8 mouse cellular contexts compared by ENCODE assay signal in the genomic region with DNA sequence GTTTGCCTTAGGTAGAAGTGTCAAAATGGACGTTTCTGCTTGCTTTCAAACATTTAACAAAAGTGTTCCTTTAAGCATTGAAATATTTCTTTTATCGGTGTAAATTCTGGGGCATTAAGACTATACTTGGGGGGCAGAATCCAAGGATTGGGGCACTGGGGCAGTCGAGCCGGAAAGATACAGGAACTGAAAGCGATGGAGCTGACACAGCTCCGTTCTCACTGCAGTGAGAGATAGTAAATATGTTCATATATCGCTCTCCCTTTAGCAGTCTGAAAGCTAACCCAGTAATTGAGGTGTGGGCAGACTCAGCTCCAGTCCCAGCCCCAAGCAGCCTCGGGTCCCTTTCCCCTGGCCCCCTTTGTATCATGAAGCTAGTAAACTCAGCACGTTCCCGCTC. TPM values are rescaled to one million over a fixed set of nuclear protein-coding genes. Genes with fewer than 3 reads are reported as not detected.
DNase-seq lines count a peak whose midpoint lies in the region; ATAC-seq and TF ChIP-seq lines count a peak whose summit lies in the region.

No protein-coding gene starts in this region.

- intact Hi-C loops in gastrocnemius, postnatal 14 days (cut with DNase I; ENCODE audit: low total_unique reads) = no loop called here

- H3K27me3 ChIP-seq in kidney, postnatal 0 days (ENCODE audit: insufficient read depth, low read length) = peaks cover 8% of the 10 kb centered on the region; the same call in 1 of the 2 replicates
- H3K27me3 ChIP-seq in embryonic facial prominence, embryonic 12.5 days = peaks cover 23% of the 10 kb centered on the region
- H3K27me3 ChIP-seq in intestine, embryonic 15.5 days (replicated peaks) = peaks cover 14% of the 10 kb centered on the region
- H3K27me3 ChIP-seq in myocyte (ENCODE audit: control insufficient read depth, insufficient read depth, insufficient read length) = no peaks in the 10 kb centered on the region

- no peaks in the 10 kb centered on the region for H3K79me2 ChIP-seq in myocyte (ENCODE audit: control insufficient read depth, insufficient read depth)

- no peak for ATAC-seq in kidney, postnatal 0 days (replicated peaks; ENCODE audit: low FRiP score, low read depth)
- no peak for ATAC-seq in embryonic facial prominence, embryonic 12.5 days (ENCODE audit: insufficient number of reproducible peaks, insufficient read depth, low FRiP score, low TSS enrichment)
- ATAC-seq in intestine, embryonic 15.5 days = no peak

- H3K27ac ChIP-seq in kidney, postnatal 0 days = no peak overlapping the region
- no peak overlapping the region for H3K27ac ChIP-seq in embryonic facial prominence, embryonic 12.5 days
- no peak overlapping the region for H3K27ac ChIP-seq in intestine, embryonic 15.5 days

- no peak for TF ChIP-seq CTCF in kidney, postnatal 0 days (IDR thresholded peaks at IDR 0.05; ENCODE audit: low read depth)

- no peak for DNase-seq in kidney, postnatal 0 days (ENCODE audit: low spot score)
- DNase-seq in kidney, adult 18-20 months = no peak
- DNase-seq in thymus, postnatal 4 days = no peak
- no peak for DNase-seq in gastrocnemius, postnatal 14 days
- DNase-seq in left cerebral cortex, adult 11 months (ENCODE audit: low spot score) = no peak

- no peaks in the 10 kb centered on the region for H3K36me3 ChIP-seq in kidney, postnatal 0 days (ENCODE audit: insufficient read depth, low read length)
- H3K36me3 ChIP-seq in embryonic facial prominence, embryonic 12.5 days = no peaks in the 10 kb centered on the region
- no peaks in the 10 kb centered on the region for H3K36me3 ChIP-seq in intestine, embryonic 15.5 days
- no peaks in the 10 kb centered on the region for H3K36me3 ChIP-seq in myocyte (ENCODE audit: control insufficient read depth, insufficient read depth)

- no peak overlapping the region for H3K9ac ChIP-seq in kidney, postnatal 0 days (ENCODE audit: low read depth, low read length)
- H3K9ac ChIP-seq in embryonic facial prominence, embryonic 12.5 days = peak overlapping the region; percentile 56; the same call in 1 of the 2 replicates
- no peak overlapping the region for H3K9ac ChIP-seq in intestine, embryonic 15.5 days

- peak overlapping the region; percentile 98 for H3K4me2 ChIP-seq in kidney, postnatal 0 days (ENCODE audit: low read length)
- peak overlapping the region; percentile 99 for H3K4me2 ChIP-seq in embryonic facial prominence, embryonic 12.5 days (replicated peaks)
- peak overlapping the region; percentile 100 for H3K4me2 ChIP-seq in intestine, embryonic 15.5 days (replicated peaks)
- peak overlapping the region; percentile 82 for H3K4me2 ChIP-seq in myocyte (ENCODE audit: low read depth)

- H3ac ChIP-seq in myocyte (ENCODE audit: control insufficient read depth, insufficient read length) = no peak overlapping the region

- TF ChIP-seq POLR2A in myocyte (IDR thresholded peaks at IDR 0.05; ENCODE audit: insufficient read length, low read depth) = no peak

- H3K9me3 ChIP-seq in kidney, postnatal 0 days (replicated peaks; ENCODE audit: low read length) = no peaks in the 10 kb centered on the region
- no peaks in the 10 kb centered on the region for H3K9me3 ChIP-seq in embryonic facial prominence, embryonic 12.5 days
- H3K9me3 ChIP-seq in intestine, embryonic 15.5 days = no peaks in the 10 kb centered on the region

- peaks cover 14% of the 10 kb centered on the region for H3K4me1 ChIP-seq in kidney, postnatal 0 days (replicated peaks; ENCODE audit: insufficient read depth, low read length)
- H3K4me1 ChIP-seq in embryonic facial prominence, embryonic 12.5 days = peaks cover 12% of the 10 kb centered on the region
- H3K4me1 ChIP-seq in intestine, embryonic 15.5 days (replicated peaks) = peaks cover 18% of the 10 kb centered on the region

- H3K4me3 ChIP-seq in kidney, postnatal 0 days (replicated peaks; ENCODE audit: low read depth, low read length) = peak overlapping the region; percentile 51
- H3K4me3 ChIP-seq in embryonic facial prominence, embryonic 12.5 days = peak overlapping the region; percentile 57
- H3K4me3 ChIP-seq in intestine, embryonic 15.5 days (replicated peaks) = peak overlapping the region; percentile 62
- peak overlapping the region; percentile 30 for H3K4me3 ChIP-seq in myocyte

- 36% methylated on average over 10 of the region's 10 CpGs for WGBS in kidney, postnatal 0 days
- 32% methylated on average over 10 of the region's 10 CpGs for WGBS in embryonic facial prominence, embryonic 12.5 days
- 38% methylated on average over 10 of the region's 10 CpGs for WGBS in intestine, embryonic 15.5 days

TF ChIP-seq in myocyte, 11 proteins besides CTCF, POLR2A, EP300 and RAD21:
- TF ChIP-seq E2F4 (IDR thresholded peaks at IDR 0.05; ENCODE audit: insufficient read depth) (no peak), MYOD1 (IDR thresholded peaks at IDR 0.05; ENCODE audit: control insufficient read depth in 1 of 3, insufficient read length in 2 of 3, low read depth in 2 of 3) (no peak)

RNA-seq across cellular contexts. Expression of gene Mcub, which starts 1.0 kb away (rescaled TPM):
- 2.6 and 3.3 TPM in 2 replicates for polyA plus RNA-seq in kidney, postnatal 0 days (2015; fragmentation: Nextera tagmentation; extraction: Ambion mirVana)
- 2.7 and 3.4 TPM in 2 replicates for polyA plus RNA-seq in embryonic facial prominence, embryonic 12.5 days (2016; fragmentation: Nextera tagmentation; extraction: Ambion mirVana)
- polyA plus RNA-seq in intestine, embryonic 15.5 days (2015; fragmentation: Nextera tagmentation; extraction: Ambion mirVana) = 2.5 and 3.5 TPM in 2 replicates
- 19.7 TPM for polyA plus RNA-seq in myocyte (2012; fragmentation: generic; extraction: Trizol)
- 1 to 10 TPM in 1 of 2 experiments, under 1 TPM in 1; 0.98 to 1.4 TPM for total RNA-seq in gastrocnemius, postnatal 14 days (2021)
